Mouse (Mus musculus) liver, embryonic 15.5 days (tissue): Measurements from ENCODE around the gene Rap1gap. TPM values are rescaled to one million over a fixed set of nuclear protein-coding genes. Genes with fewer than 3 reads are reported as not detected.
A peak's percentile ranks its signal among the peaks of the same experiment; 100 is the strongest.

Experiments used
- ATAC-seq: fragments of 200-750 bp; cut with Nextera tagmentation; 2 replicates; pipeline ENCODE4 v1.8.0; 2017; ENCODE audit warnings: moderate number of reproducible peaks, mild to moderate bottlenecking, moderate library complexity; ENCODE audit not compliant: insufficient read depth
- H3K27ac ChIP-seq: fragments of 300-500 bp; sonication (generic); replicated peaks from 2 replicates; pipeline ENCODE4 v1.5.1; 2015; ENCODE audit warnings: mild to moderate bottlenecking, inconsistent platforms
- H3K27me3 ChIP-seq: fragments of 300-500 bp; sonication (generic); 2 replicates; pipeline ENCODE4 v1.6.1; 2015; ENCODE audit warnings: mild to moderate bottlenecking, inconsistent platforms
- H3K36me3 ChIP-seq: fragments of 300-500 bp; sonication (generic); replicated peaks from 2 replicates; pipeline ENCODE4 v1.6.1; 2015; ENCODE audit warnings: moderate library complexity, mild to moderate bottlenecking, inconsistent platforms
- H3K4me1 ChIP-seq: fragments of 300-500 bp; sonication (generic); replicated peaks from 2 replicates; pipeline ENCODE4 v1.6.1; 2015; ENCODE audit warnings: inconsistent platforms
- H3K4me2 ChIP-seq: fragments of 300-500 bp; sonication (generic); 2 replicates; pipeline ENCODE4 v1.6.1; 2015; ENCODE audit warnings: moderate library complexity, mild to moderate bottlenecking, inconsistent platforms
- H3K4me3 ChIP-seq: fragments of 300-500 bp; sonication (generic); replicated peaks from 2 replicates; pipeline ENCODE4 v1.5.1; 2015; ENCODE audit warnings: mild to moderate bottlenecking, inconsistent platforms
- H3K9ac ChIP-seq: fragments of 300-500 bp; sonication (generic); 2 replicates; pipeline ENCODE4 v1.6.1; 2015; ENCODE audit warnings: moderate library complexity, mild to moderate bottlenecking, inconsistent platforms
- H3K9me3 ChIP-seq: fragments of 300-500 bp; sonication (generic); replicated peaks from 2 replicates; pipeline ENCODE4 v1.6.1; 2016; ENCODE audit warnings: inconsistent platforms
- WGBS: fragments of 180-500 bp; shearing (Covaris S2); methylation state at CpG from one replicate; pipeline ENCODE4 v1.1.7; 2015; ENCODE audit warnings: mixed read lengths; ENCODE audit not compliant: insufficient replicate concordance; 5-methylcytosine and 5-hydroxymethylcytosine counted together
- polyA plus RNA-seq: library from polyadenylated mRNA; unstranded; fragments of >200 nt; fragmentation: Nextera tagmentation; extraction: Ambion mirVana; gene quantifications from 2 replicates; pipeline ENCODE4 v1.2.1, GENCODE M21; 2015

Gene Rap1gap
- polyA plus RNA-seq, 1 experiment from 2014 or later, result 2.0 TPM

GRCm38 (mm10) chr4:137706510-137706909, 42.0 kb downstream of the Rap1gap start:
- H3K36me3 ChIP-seq, result no peaks in the 10 kb centered on the region
- peak overlapping the region; percentile 78 for H3K27ac ChIP-seq
- peaks cover 55% of the 10 kb centered on the region for H3K27me3 ChIP-seq
- H3K4me3 ChIP-seq, result no peak overlapping the region
- 61% methylated on average over 7 of the region's 7 CpGs for WGBS
- ATAC-seq, result peak; percentile 42
- H3K9me3 ChIP-seq, result no peaks in the 10 kb centered on the region
- peaks cover 24% of the 10 kb centered on the region for H3K4me1 ChIP-seq
- no peak overlapping the region for H3K9ac ChIP-seq
- peak overlapping the region; percentile 77 for H3K4me2 ChIP-seq

- peak; percentile 73 for ATAC-seq
- WGBS, result 4% methylated on average over 49 of the region's 52 CpGs
- Histone ChIP-seq H3K9me3 (no peaks in the 10 kb centered on the region), H3K36me3 (no peaks in the 10 kb centered on the region), H3K27ac (peak overlapping the region; percentile 78), H3K4me3 (peak overlapping the region; percentile 55), H3K9ac (peak overlapping the region; percentile 54; the same call in 1 of the 2 replicates), H3K27me3 (peaks cover 55% of the 10 kb centered on the region), H3K4me1 (peaks cover 24% of the 10 kb centered on the region), H3K4me2 (peak overlapping the region; percentile 77)
Observed at GRCm38 (mm10) chr4:137707216-137707990, 42.9 kb downstream of the Rap1gap start.

GRCm38 (mm10) chr4:137712963-137713362, 48.4 kb downstream of the Rap1gap start:
- Histone ChIP-seq H3K4me1 (peaks cover 24% of the 10 kb centered on the region), H3K4me3 (no peak overlapping the region), H3K9ac (no peak overlapping the region), H3K4me2 (no peak overlapping the region), H3K9me3 (no peaks in the 10 kb centered on the region), H3K27ac (no peak overlapping the region; the same call in 1 of the 2 replicates), H3K36me3 (no peaks in the 10 kb centered on the region), H3K27me3 (peaks cover 46% of the 10 kb centered on the region)
- peak; percentile 62 for ATAC-seq
- 26% methylated on average over 13 of the region's 13 CpGs for WGBS

- Histone ChIP-seq H3K4me1 (peaks cover 23% of the 10 kb centered on the region), H3K4me3 (no peak overlapping the region), H3K27me3 (peaks cover 46% of the 10 kb centered on the region), H3K9ac (no peak overlapping the region), H3K4me2 (no peak overlapping the region), H3K36me3 (no peaks in the 10 kb centered on the region), H3K27ac (no peak overlapping the region), H3K9me3 (no peaks in the 10 kb centered on the region)
- no peak for ATAC-seq
- 19% methylated on average over 8 of the region's 8 CpGs for WGBS
Observed at GRCm38 (mm10) chr4:137714020-137714624, 49.6 kb downstream of the Rap1gap start.

- Histone ChIP-seq H3K27ac (no peak overlapping the region), H3K4me2 (no peak overlapping the region), H3K4me3 (no peak overlapping the region), H3K9ac (no peak overlapping the region), H3K36me3 (no peaks in the 10 kb centered on the region), H3K4me1 (peaks cover 26% of the 10 kb centered on the region), H3K27me3 (peaks cover 52% of the 10 kb centered on the region), H3K9me3 (no peaks in the 10 kb centered on the region)
- 56% methylated on average over 7 of the region's 7 CpGs for WGBS
- no peak for ATAC-seq
Observed at GRCm38 (mm10) chr4:137717005-137717404, 52.5 kb downstream of the Rap1gap start.

- peaks cover 56% of the 10 kb centered on the region for H3K27me3 ChIP-seq
- 59% methylated on average over 15 of the region's 15 CpGs for WGBS
Observed at GRCm38 (mm10) chr4:137717671-137718070, 53.1 kb downstream of the Rap1gap start.

GRCm38 (mm10) chr4:137719378-137720077, 55.0 kb downstream of the Rap1gap start:
- H3K27ac ChIP-seq, result no peak overlapping the region
- WGBS, result 22% methylated on average over 15 of the region's 15 CpGs
- H3K36me3 ChIP-seq, result no peaks in the 10 kb centered on the region
- no peaks in the 10 kb centered on the region for H3K9me3 ChIP-seq
- peaks cover 14% of the 10 kb centered on the region for H3K4me1 ChIP-seq
- H3K4me3 ChIP-seq, result no peak overlapping the region
- peaks cover 74% of the 10 kb centered on the region for H3K27me3 ChIP-seq
- no peak for ATAC-seq
- H3K9ac ChIP-seq, result no peak overlapping the region
- no peak overlapping the region for H3K4me2 ChIP-seq

More at GRCm38 (mm10) chr4:137717671-137718070, 53.1 kb downstream of the Rap1gap start:
- no peak overlapping the region for H3K4me2 ChIP-seq
- H3K4me1 ChIP-seq, result peaks cover 23% of the 10 kb centered on the region
- H3K36me3 ChIP-seq, result no peaks in the 10 kb centered on the region
- H3K4me3 ChIP-seq, result no peak overlapping the region
- no peak for ATAC-seq
- no peak overlapping the region for H3K27ac ChIP-seq
- no peaks in the 10 kb centered on the region for H3K9me3 ChIP-seq
- no peak overlapping the region for H3K9ac ChIP-seq

GRCm38 (mm10) chr4:137721563-137721962, 57.0 kb downstream of the Rap1gap start:
- WGBS, result 79% methylated on average over 15 of the region's 15 CpGs
- peaks cover 22% of the 10 kb centered on the region for H3K4me1 ChIP-seq
- H3K36me3 ChIP-seq, result no peaks in the 10 kb centered on the region
- no peak overlapping the region for H3K27ac ChIP-seq
- H3K9ac ChIP-seq, result no peak overlapping the region
- ATAC-seq, result no peak
- H3K4me3 ChIP-seq, result no peak overlapping the region
- H3K9me3 ChIP-seq, result no peaks in the 10 kb centered on the region
- H3K4me2 ChIP-seq, result no peak overlapping the region
- H3K27me3 ChIP-seq, result peaks cover 76% of the 10 kb centered on the region

GRCm38 (mm10) chr4:137722230-137722629, 57.7 kb downstream of the Rap1gap start:
- Histone ChIP-seq H3K27ac (no peak overlapping the region), H3K9ac (no peak overlapping the region), H3K36me3 (no peaks in the 10 kb centered on the region), H3K4me3 (no peak overlapping the region), H3K4me2 (no peak overlapping the region), H3K4me1 (peaks cover 22% of the 10 kb centered on the region), H3K27me3 (peaks cover 77% of the 10 kb centered on the region), H3K9me3 (no peaks in the 10 kb centered on the region)
- 67% methylated on average over 3 of the region's 3 CpGs for WGBS
- ATAC-seq, result no peak

- WGBS, result 12% methylated on average over 12 of the region's 12 CpGs
Observed at GRCm38 (mm10) chr4:137722692-137723427, 58.3 kb downstream of the Rap1gap start.

More at GRCm38 (mm10) chr4:137722692-137723427, 58.3 kb downstream of the Rap1gap start:
- H3K9me3 ChIP-seq, result no peaks in the 10 kb centered on the region
- no peak for ATAC-seq
- H3K9ac ChIP-seq, result no peak overlapping the region
- no peaks in the 10 kb centered on the region for H3K36me3 ChIP-seq
- peak overlapping the region; percentile 55 for H3K4me2 ChIP-seq
- H3K4me3 ChIP-seq, result no peak overlapping the region
- H3K27me3 ChIP-seq, result peaks cover 78% of the 10 kb centered on the region
- no peak overlapping the region for H3K27ac ChIP-seq
- peaks cover 26% of the 10 kb centered on the region for H3K4me1 ChIP-seq
